Mouse (Mus musculus) lung, adult 2 months (tissue): ENCODE results near the gene 4930442H23Rik.

Source experiments
- CTCF ChIP-seq: fragments of 200-500 bp; IDR thresholded peaks from 2 replicates; pipeline ENCODE4 v1.5.1; 2011; ENCODE audit warnings: mild to moderate bottlenecking, low read length, control low read depth; ENCODE audit not compliant: insufficient read depth
- POLR2A ChIP-seq: fragments of 200-500 bp; IDR thresholded peaks from 2 replicates; pipeline ENCODE4 v1.6.1; 2011; ENCODE audit warnings: low read depth, mild to moderate bottlenecking, control low read depth, low read length, borderline replicate concordance; ENCODE audit errors: extremely low read depth

DNA sequence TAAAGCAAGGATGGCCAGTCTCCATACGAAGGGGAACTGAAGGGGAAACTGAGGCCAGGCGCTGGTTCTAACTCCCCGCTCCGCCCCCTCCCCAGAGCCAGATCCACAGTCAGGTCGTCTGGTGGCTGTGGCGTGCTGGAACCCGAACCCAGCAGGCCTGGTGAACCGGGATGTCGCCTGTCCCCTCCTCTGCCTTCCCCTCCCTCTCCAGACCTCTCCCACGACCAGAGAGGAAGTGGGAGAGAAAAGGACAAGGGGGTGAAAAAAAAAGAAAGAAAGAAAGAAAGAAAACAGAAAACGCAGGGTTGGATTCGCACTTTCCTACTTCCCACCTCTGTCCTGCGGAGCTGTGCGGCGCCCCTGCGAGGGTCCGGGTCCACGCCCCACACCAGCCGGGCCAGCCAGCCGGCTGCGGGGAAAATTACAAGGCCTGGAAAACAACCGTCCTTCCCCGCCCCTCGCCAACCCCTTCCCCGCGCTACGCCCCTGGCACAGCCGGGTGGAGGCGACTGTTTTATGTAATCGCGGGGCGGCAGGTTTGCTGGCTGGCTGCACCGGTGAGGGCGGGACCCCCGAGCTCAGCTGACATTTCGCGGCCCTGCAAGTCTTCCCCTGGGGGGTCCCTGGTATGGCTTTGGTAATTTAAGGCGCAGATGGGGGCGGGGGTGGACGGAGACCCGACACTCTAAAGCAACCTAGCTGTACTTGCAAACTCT, 48.5 kb downstream of the 4930442H23Rik start, which contains the start of gene Zbtb7a:
- no peak for TF ChIP-seq CTCF
- no peak for TF ChIP-seq POLR2A
